Mouse (Mus musculus) cerebellum, adult 18-20 months (tissue): ENCODE data around the gene 1700001F09Rik.
"Not testable (repeated sequence)": the region's sequence is repeated elsewhere in the genome, so short reads cannot be mapped to it uniquely, and the experiment has no call there.

ENCODE experiments used
- DNase-seq, 2 experiments: peaks; one replicate each; pipeline ENCODE4 v3.0.0; 2021

1700001F09Rik gene

DNA sequence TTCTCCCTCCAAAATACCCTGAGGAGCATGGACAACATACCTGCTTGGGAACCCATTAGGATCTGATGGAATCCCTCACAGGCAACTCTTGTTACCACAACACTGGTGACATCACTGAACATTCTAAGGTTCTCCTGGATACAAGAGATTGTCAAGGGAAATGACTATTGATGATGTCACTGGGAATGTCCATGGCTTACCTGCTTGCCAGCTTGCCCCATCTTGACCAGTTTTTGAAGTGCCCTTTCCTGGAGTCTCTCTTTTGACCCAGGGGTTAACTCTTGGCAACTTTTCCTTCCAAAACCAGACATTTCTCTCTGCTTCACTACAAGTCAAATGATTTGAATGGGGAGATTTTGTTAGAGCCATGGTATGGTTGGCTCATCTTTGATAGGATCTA is at the start of gene 1700001F09Rik:
Gene 1700001F09Rik, minus strand, starts transcription at position 101 of the 400 bp plus-strand sequence.
- DNase-seq, result not testable (repeated sequence)

DNA sequence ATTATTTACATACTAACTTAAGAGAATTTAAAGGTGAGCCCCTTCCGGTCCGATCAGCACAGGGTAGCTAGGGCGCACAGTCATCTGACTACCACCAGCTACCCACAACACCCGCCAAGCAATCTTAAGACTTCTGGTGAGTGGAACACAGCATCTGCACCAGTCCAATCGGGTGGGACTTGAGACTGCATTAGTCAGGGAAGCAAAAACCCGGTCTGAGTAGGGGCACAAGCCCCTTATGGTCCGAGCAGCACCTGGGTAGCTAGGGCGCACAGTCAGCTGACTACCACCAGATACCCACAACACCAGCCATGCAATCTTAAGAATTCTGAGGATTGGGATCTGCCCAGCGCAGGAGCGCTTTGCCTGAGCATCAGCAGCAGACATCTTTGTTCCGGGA is 14.1 kb upstream of the 1700001F09Rik start:
- not testable (repeated sequence) for DNase-seq

- not testable (repeated sequence) for DNase-seq
These were observed 11.6 kb upstream of the 1700001F09Rik start for GRCm38 (mm10) chr14:43359246-43359645.

DNA sequence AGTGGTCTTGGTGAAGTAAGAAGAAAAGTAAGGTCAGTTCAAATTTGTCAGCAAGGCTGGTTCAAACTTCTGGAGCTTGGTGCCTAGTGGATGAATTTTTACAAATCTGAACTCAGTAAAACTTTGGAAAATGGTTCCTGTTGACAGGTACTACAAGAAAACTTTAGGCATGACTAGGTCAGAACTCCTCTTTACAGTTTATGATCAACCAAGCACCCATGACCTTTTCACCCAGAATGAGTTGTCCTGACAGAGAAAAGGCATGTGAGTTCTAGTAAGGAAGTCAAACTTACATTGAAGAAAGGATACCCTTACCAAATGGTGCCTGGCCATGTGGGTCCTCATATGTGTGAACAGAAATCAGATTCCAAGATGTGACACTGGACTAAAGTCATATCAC is 9.9 kb upstream of the 1700001F09Rik start:
- DNase-seq, result not testable (repeated sequence)

DNA sequence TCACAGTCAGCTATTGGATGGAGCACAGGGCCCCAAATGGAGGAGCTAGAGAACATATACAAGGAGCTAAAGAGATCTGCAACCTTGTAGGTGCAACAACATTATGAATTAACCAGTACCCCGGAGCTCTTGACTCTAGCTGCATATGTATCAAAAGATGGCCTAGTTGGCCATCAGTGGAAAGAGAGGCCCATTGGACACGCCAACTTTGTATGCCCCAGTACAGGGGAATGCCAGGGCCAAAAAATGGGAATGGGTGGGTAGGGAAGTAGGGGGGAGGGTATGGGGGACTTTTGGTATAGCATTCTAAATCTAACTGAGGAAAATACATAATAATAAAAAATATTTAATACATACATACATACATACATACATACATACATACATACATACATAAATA is 5.3 kb upstream of the 1700001F09Rik start:
- not testable (repeated sequence) for DNase-seq

- DNase-seq, result not testable (repeated sequence)
These were observed 10.0 kb downstream of the 1700001F09Rik start for GRCm38 (mm10) chr14:43337646-43338045.

- not testable (repeated sequence) for DNase-seq
These were observed 16.2 kb downstream of the 1700001F09Rik start for GRCm38 (mm10) chr14:43331362-43331880.

GRCm38 (mm10) chr14:43328603-43329002 is 19.0 kb downstream of the 1700001F09Rik start:
- peak in 1 of 2 experiments; percentile 3 for DNase-seq

DNA sequence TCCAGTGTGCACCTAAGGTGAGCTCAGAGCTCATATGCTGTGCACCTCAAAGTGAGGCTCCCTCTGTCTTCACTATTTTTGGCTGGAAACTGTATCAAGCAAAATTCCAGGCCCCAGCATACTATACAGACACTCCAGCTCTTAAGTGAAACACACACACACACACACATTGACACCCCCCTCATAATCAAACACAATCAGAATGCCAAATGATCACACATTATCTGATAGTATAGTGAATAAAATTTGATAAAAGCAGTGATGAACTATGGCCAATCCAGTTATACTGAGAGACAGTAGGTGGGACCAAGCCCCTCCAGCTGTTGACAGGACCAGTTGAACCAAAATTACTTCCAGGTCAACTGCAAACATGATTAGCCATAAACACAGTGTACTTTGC is 28.1 kb downstream of the 1700001F09Rik start:
- not testable (repeated sequence) for DNase-seq

DNA sequence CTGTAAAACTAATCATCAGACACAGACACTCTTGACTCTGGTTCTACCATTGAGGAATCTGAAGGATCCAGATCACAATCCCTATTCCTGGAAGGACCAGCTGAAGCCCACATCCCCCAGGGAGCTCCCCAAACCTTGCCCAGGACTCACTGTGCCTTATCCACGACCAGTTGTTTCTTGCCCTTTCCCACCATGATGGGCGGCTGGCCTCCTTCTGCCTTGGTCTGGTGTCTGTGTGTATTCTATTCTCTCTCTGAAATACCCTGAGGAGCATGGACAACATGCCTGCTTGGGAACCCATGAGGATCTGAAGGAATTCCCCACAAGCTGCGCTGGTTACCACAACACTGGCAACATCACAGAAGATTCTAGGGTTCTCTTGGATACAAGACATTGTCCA is 54.1 kb downstream of the 1700001F09Rik start, which contains the start of gene Gm8127:
Gene Gm8127, minus strand, starts transcription at position 330 of the 400 bp plus-strand sequence.
- not testable (repeated sequence) for DNase-seq
